Mouse (Mus musculus) CH12.LX (cell line): ENCODE measurements around the gene Nipal4. TPM values are rescaled to one million over a fixed set of nuclear protein-coding genes. Genes with fewer than 3 reads are reported as not detected.

ENCODE experiments used
- DNase-seq: peaks from one replicate; pipeline ENCODE4 v3.0.0-alpha.2; 2013; ENCODE audit errors: extremely low read depth
- H3K27ac ChIP-seq: 2 replicates; pipeline ENCODE4 v1.5.1; 2012; ENCODE audit warnings: low read depth, mild to moderate bottlenecking, control low read depth, moderate library complexity; ENCODE audit not compliant: insufficient read depth
- H3K27me3 ChIP-seq: replicated peaks from 2 replicates; pipeline ENCODE3; 2012; ENCODE audit warnings: inconsistent platforms
- H3K36me3 ChIP-seq, 2 experiments: replicated peaks in 1 of 2; 2 replicates each; pipeline versions ENCODE3 to v1.6.1; 2012; ENCODE audit warnings: inconsistent platforms in 1 of 2, low read length in 1 of 2, mild to moderate bottlenecking in 1 of 2, mixed read lengths in 1 of 2, moderate library complexity in 1 of 2; ENCODE audit not compliant: control insufficient read depth in 1 of 2, insufficient read depth in 1 of 2
- H3K4me1 ChIP-seq, 2 experiments: 2 replicates each; pipeline ENCODE4 v1.6.1; 2012; ENCODE audit warnings: inconsistent platforms in 1 of 2, moderate library complexity in 1 of 2; ENCODE audit not compliant: insufficient read depth in 2 of 2, control insufficient read depth in 1 of 2
- H3K4me2 ChIP-seq: 2 replicates; pipeline ENCODE4 v1.6.1; 2012; ENCODE audit warnings: low read depth, mild to moderate bottlenecking, control low read depth; ENCODE audit not compliant: poor library complexity, insufficient read depth, severe bottlenecking
- H3K4me3 ChIP-seq, 3 experiments: fragments of 150-350 bp in 1 of 3; sonication (generic) in 1 of 3; replicated peaks in 1 of 3; 2 replicates each; pipeline versions ENCODE3 to v1.5.1; 2011 to 2012; ENCODE audit warnings: low read depth in 2 of 3, low read length in 2 of 3, mild to moderate bottlenecking in 2 of 3, moderate library complexity in 2 of 3, control low read depth in 1 of 3, improper control_type of control experiment in 1 of 3, inconsistent platforms in 1 of 3, mixed read lengths in 1 of 3; ENCODE audit not compliant: poor library complexity in 1 of 3
- H3K79me2 ChIP-seq: replicated peaks from 2 replicates; pipeline ENCODE4 v1.6.1; 2012; ENCODE audit warnings: mild to moderate bottlenecking, moderate library complexity; ENCODE audit not compliant: control insufficient read depth, poor library complexity, insufficient read depth, severe bottlenecking; ENCODE audit errors: extremely low read depth
- H3K9ac ChIP-seq: 2 replicates; pipeline ENCODE4 v1.6.1; 2012; ENCODE audit warnings: low read depth, mild to moderate bottlenecking, control low read depth, moderate library complexity; ENCODE audit not compliant: insufficient read depth
- H3K9me3 ChIP-seq: replicated peaks from 2 replicates; pipeline ENCODE3; 2012; ENCODE audit warnings: low read length, inconsistent platforms, mixed read lengths
- CHD1 ChIP-seq: IDR thresholded peaks from 2 replicates; pipeline ENCODE4 v1.6.1; 2012; ENCODE audit warnings: low read depth, low read length, improper control_type of control experiment, inconsistent platforms
- CHD2 ChIP-seq: IDR thresholded peaks from 2 replicates; pipeline ENCODE4 v1.6.1; 2011; ENCODE audit warnings: low read length, improper control_type of control experiment
- E2F4 ChIP-seq: IDR thresholded peaks from 2 replicates; pipeline ENCODE4 v1.6.1; 2011; ENCODE audit warnings: low read depth, low read length, improper control_type of control experiment; ENCODE audit not compliant: insufficient replicate concordance
- EP300 ChIP-seq: IDR thresholded peaks from 2 replicates; pipeline ENCODE4 v1.6.1; 2011; ENCODE audit warnings: low read length, improper control_type of control experiment
- HCFC1 ChIP-seq: IDR thresholded peaks from 2 replicates; pipeline ENCODE4 v1.6.1; 2012; ENCODE audit warnings: low read depth, mild to moderate bottlenecking, inconsistent platforms, low read length, improper control_type of control experiment
- KAT2A ChIP-seq: IDR thresholded peaks from 2 replicates; pipeline ENCODE4 v1.6.1; 2012; ENCODE audit warnings: low read length, improper control_type of control experiment, inconsistent platforms; ENCODE audit not compliant: insufficient replicate concordance
- MEF2A ChIP-seq: IDR thresholded peaks from 2 replicates; pipeline ENCODE4 v1.6.1; 2014; ENCODE audit warnings: low read depth, mild to moderate bottlenecking, inconsistent platforms, low read length, improper control_type of control experiment, borderline replicate concordance
- MYC ChIP-seq: IDR thresholded peaks from 2 replicates; pipeline ENCODE4 v1.6.1; 2011; ENCODE audit warnings: low read depth, mild to moderate bottlenecking, improper control_type of control experiment, low read length
- NELFE ChIP-seq: IDR thresholded peaks from 2 replicates; pipeline ENCODE4 v1.6.1; 2011; ENCODE audit warnings: low read depth, low read length, improper control_type of control experiment
- NRF1 ChIP-seq: IDR thresholded peaks from 2 replicates; pipeline ENCODE4 v1.6.1; 2014; ENCODE audit warnings: low read depth, mild to moderate bottlenecking, inconsistent platforms, low read length, improper control_type of control experiment, moderate library complexity
- PAX5 ChIP-seq: IDR thresholded peaks from 2 replicates; pipeline ENCODE4 v1.6.1; 2012; ENCODE audit warnings: low read length, inconsistent platforms, mixed read lengths
- POLR2AphosphoS2 ChIP-seq: IDR thresholded peaks from 2 replicates; pipeline ENCODE4 v1.6.1; 2011; ENCODE audit warnings: low read depth, low read length, improper control_type of control experiment
- RAD21 ChIP-seq: IDR thresholded peaks from 2 replicates; pipeline ENCODE4 v1.6.1; 2011; ENCODE audit warnings: low read depth, mild to moderate bottlenecking, low read length, improper control_type of control experiment, moderate library complexity
- SIN3A ChIP-seq: IDR thresholded peaks from 2 replicates; pipeline ENCODE4 v1.6.1; 2012; ENCODE audit warnings: low read length, improper control_type of control experiment, inconsistent platforms
- TBP ChIP-seq: conservative IDR thresholded peaks from 2 replicates; pipeline ENCODE4 v1.6.1; 2011; ENCODE audit warnings: low read depth, low read length, improper control_type of control experiment
- TCF12 ChIP-seq: IDR thresholded peaks from 2 replicates; pipeline ENCODE4 v1.6.1; 2014; ENCODE audit warnings: low read depth, mild to moderate bottlenecking, inconsistent platforms, low read length, improper control_type of control experiment
- UBTF ChIP-seq: IDR thresholded peaks from 2 replicates; pipeline ENCODE4 v1.6.1; 2012; ENCODE audit warnings: low read depth, mild to moderate bottlenecking, inconsistent platforms, low read length, improper control_type of control experiment, moderate library complexity
- USF2 ChIP-seq: conservative IDR thresholded peaks from 2 replicates; pipeline ENCODE4 v1.6.1; 2011; ENCODE audit warnings: low read depth, low read length, improper control_type of control experiment
- ZC3H11A ChIP-seq: IDR thresholded peaks from 2 replicates; pipeline ENCODE4 v1.6.1; 2012; ENCODE audit warnings: low read depth, mild to moderate bottlenecking, inconsistent platforms, low read length, improper control_type of control experiment
- ZKSCAN1 ChIP-seq: IDR thresholded peaks from 2 replicates; pipeline ENCODE4 v1.6.1; 2012; ENCODE audit warnings: low read depth, inconsistent platforms, low read length, improper control_type of control experiment, borderline replicate concordance
- dilution Hi-C: fragments of 300-500 bp; cut with MboI; formaldehyde crosslinking; loops from 2 replicates; pipeline ENCODE4 v1.14.3; 2020; ENCODE audit warnings: low sequenced_read_pairs; ENCODE audit not compliant: extremely low pct_unique_long_range_greater_than_20kb, extremely low pct_ligation_motif_present
- in situ Hi-C: fragments of 300-500 bp; cut with MboI; formaldehyde crosslinking; loops from 3 replicates; pipeline ENCODE4 v1.14.3; 2019; ENCODE audit warnings: low sequenced_read_pairs, low pct_ligation_motif_present, low pct_unique_long_range_greater_than_20kb, mixed read lengths
- polyA plus RNA-seq: library from polyadenylated mRNA; unstranded; fragments of >175 nt; gene quantifications from 2 replicates; pipeline ENCODE4 v1.2.1, GENCODE M21; 2012; ENCODE audit warnings: low read depth; ENCODE audit not compliant: insufficient read length
- total RNA-seq, 2 experiments: library from RNA; depleted of rRNA; stranded (reverse); fragments of 300-350 nt in 1 of 2; fragments of >200 nt in 1 of 2; gene quantifications; 2 replicates each; pipeline ENCODE4 v1.2.3; 2012 to 2014

The Nipal4 gene
- total and polyA plus RNA-seq, 3 experiments: 0.08 TPM; not detected in 2

DNA sequence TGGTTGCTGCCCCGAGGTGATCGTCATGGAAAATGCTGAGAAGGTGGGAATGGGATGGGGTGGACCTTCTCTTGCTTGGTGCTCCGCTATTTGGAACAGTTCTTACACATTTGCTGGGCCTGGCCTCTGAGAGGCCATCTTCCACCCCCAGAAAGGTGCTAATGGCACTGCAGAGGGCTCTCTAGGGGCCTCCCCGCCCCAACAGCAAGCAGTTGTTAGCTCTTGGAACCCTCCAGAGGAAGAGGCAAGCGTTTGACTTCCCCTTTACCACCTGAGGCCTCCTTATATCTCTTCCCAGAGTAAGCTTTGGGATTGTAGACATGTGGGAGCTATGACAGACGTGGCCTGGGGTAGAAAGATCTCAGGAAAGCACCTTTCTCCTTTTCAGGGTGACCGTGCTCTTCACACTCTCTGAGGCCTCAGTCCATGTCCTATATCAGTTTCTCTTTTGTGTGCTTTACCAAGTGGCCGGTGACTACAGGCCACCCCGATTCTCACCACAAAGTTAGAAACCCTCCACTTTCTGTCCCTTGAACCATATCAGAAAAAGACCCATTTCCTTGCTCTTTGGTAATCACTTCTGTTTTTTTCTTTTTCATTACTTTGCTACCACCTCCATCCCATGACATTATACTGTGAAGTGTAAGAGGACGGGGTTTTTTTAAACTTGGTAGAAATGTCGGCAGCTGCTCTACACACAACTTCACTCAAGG, 21.0 kb downstream of the Nipal4 start:
- in situ Hi-C loops (loop anchor here (25.0 kb wide), 1 partner anchor 183 kb away; the partner anchor contains the start of gene Thg1l), dilution Hi-C loops (no loop called here)
- Histone ChIP-seq H3K9ac (0 out of 2 replicates have a peak overlapping the region, but pooled peaks have one; percentile 1), H3K4me2 (peak overlapping the region; percentile 22; the same call in 1 of the 2 replicates), H3K27me3 (no peaks in the 10 kb centered on the region)
- TF ChIP-seq CHD2 (no peak), POLR2AphosphoS2 (no peak), NRF1 (no peak), TCF12 (no peak), HCFC1 (no peak), KAT2A (no peak), MEF2A (no peak), E2F4 (no peak), EP300 (no peak), NELFE (no peak), MYC (no peak), RAD21 (no peak; the same call in 1 of the 2 replicates), ZKSCAN1 (no peak), USF2 (no peak), PAX5 (no peak), ZC3H11A (no peak), UBTF (no peak), CHD1 (no peak), TBP (no peak)
- TF ChIP-seq, all 38 proteins: peak for 0
- DNase-seq: peak; percentile 45
- Histone ChIP-seq H3K4me3 (no peak overlapping the region), H3K9me3 (no peaks in the 10 kb centered on the region), H3K36me3 (peaks cover 3 to 34% of the 10 kb centered on the region in 2 experiments), H3K4me1 (peaks cover 4 to 30% of the 10 kb centered on the region in 2 experiments; a peak in 3 of 4 replicates), H3K27ac (no peak overlapping the region), H3K79me2 (no peaks in the 10 kb centered on the region)

DNA sequence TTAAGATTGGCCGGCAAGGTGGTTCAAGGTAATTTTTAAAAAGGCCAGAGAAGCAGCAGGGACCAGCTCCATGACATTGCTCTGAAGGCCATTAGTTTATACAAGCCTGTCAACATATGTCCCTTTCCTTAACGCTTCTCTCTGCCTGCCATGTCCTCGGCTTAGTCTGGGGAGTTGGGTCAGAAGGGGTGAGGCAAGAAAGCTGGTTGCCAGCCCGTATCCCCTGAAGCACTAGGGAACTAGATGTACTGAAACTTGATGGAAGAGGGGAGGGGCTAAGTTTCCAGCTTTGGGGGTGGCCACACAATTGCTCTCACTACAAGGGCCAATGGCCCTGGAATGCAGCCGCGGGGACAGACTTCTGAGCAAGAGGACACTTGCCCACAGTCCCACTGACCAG, 23.0 kb downstream of the Nipal4 start:
- dilution Hi-C loops: no loop called here
- Histone ChIP-seq H3K36me3 (peaks cover 3 to 53% of the 10 kb centered on the region in 2 experiments), H3K4me1 (peaks cover 0 to 25% of the 10 kb centered on the region in 2 experiments; a peak in 3 of 4 replicates), H3K9me3 (no peaks in the 10 kb centered on the region), H3K4me2 (no peak overlapping the region), H3K79me2 (no peaks in the 10 kb centered on the region), H3K27me3 (no peaks in the 10 kb centered on the region), H3K4me3 (no peak overlapping the region), H3K27ac (no peak overlapping the region), H3K9ac (no peak overlapping the region)
- in situ Hi-C loops: loop anchor here (25.0 kb wide), 1 partner anchor 181 kb away; the partner anchor contains the start of gene Thg1l
- no peak for DNase-seq
- TF ChIP-seq E2F4 (no peak), SIN3A (no peak), HCFC1 (no peak)
